Mouse (Mus musculus) urinary bladder, postnatal 4 days (tissue): ENCODE data around the gene Rtbdn.
"Not testable (repeated sequence)": the region's sequence is repeated elsewhere in the genome, so short reads cannot be mapped to it uniquely, and the experiment has no call there.

ENCODE experiments used
- DNase-seq, 2 experiments: peaks; one replicate each; pipeline ENCODE4 v3.0.0; 2021 to 2022; ENCODE audit warnings: low spot score in 2 of 2

The Rtbdn gene

GRCm38 (mm10) chr8:84946528-84947240 lies at the start of gene Rtbdn:
Gene Rtbdn (plus strand): TSS chr8:84946991.
- no peak for DNase-seq

- DNase-seq = no peak
Observed at GRCm38 (mm10) chr8:84901071-84901470, 45.7 kb upstream of the Rtbdn start.

- DNase-seq = no peak
Observed at GRCm38 (mm10) chr8:84901752-84902151, 45.0 kb upstream of the Rtbdn start, which contains the start of gene Klf1. Gene Klf1 (plus strand): TSS chr8:84901928.

GRCm38 (mm10) chr8:84902367-84902919 lies 44.3 kb upstream of the Rtbdn start:
- no peak for DNase-seq

GRCm38 (mm10) chr8:84902920-84903661 lies 43.7 kb upstream of the Rtbdn start:
- DNase-seq = peak; percentile 87 to 92

GRCm38 (mm10) chr8:84904351-84904750 lies 42.4 kb upstream of the Rtbdn start:
- no peak for DNase-seq

- no peak for DNase-seq
Observed at GRCm38 (mm10) chr8:84907037-84907436, 39.8 kb upstream of the Rtbdn start.

GRCm38 (mm10) chr8:84907493-84907892 lies 39.3 kb upstream of the Rtbdn start:
- DNase-seq = no peak

GRCm38 (mm10) chr8:84907979-84908378 lies 38.8 kb upstream of the Rtbdn start:
- DNase-seq = not testable (repeated sequence)

- DNase-seq = peak; percentile 93 to 96
Observed at GRCm38 (mm10) chr8:84908421-84909161, 38.2 kb upstream of the Rtbdn start, which contains the start of gene Dnase2a. Gene Dnase2a (plus strand): TSS chr8:84908560.

- no peak for DNase-seq
Observed at GRCm38 (mm10) chr8:84909162-84909767, 37.5 kb upstream of the Rtbdn start.

GRCm38 (mm10) chr8:84909949-84910348 lies 36.8 kb upstream of the Rtbdn start:
- no peak for DNase-seq

- no peak for DNase-seq
Observed at GRCm38 (mm10) chr8:84910551-84910950, 36.2 kb upstream of the Rtbdn start.

GRCm38 (mm10) chr8:84911854-84912253 lies 34.9 kb upstream of the Rtbdn start:
- DNase-seq = no peak

GRCm38 (mm10) chr8:84912391-84912790 lies 34.4 kb upstream of the Rtbdn start:
- no peak for DNase-seq

- peak in 1 of 2 experiments; percentile 64 for DNase-seq
Observed at GRCm38 (mm10) chr8:84912895-84913501, 33.8 kb upstream of the Rtbdn start.

GRCm38 (mm10) chr8:84913502-84913900 lies 33.3 kb upstream of the Rtbdn start:
- no peak for DNase-seq

GRCm38 (mm10) chr8:84913960-84914359 lies 32.8 kb upstream of the Rtbdn start:
- no peak for DNase-seq

- DNase-seq = no peak
Observed at GRCm38 (mm10) chr8:84915269-84915668, 31.5 kb upstream of the Rtbdn start.

- no peak for DNase-seq
Observed at GRCm38 (mm10) chr8:84917781-84918180, 29.0 kb upstream of the Rtbdn start.

GRCm38 (mm10) chr8:84918646-84919045 lies 28.1 kb upstream of the Rtbdn start:
- DNase-seq = no peak
